Mouse (Mus musculus): Measurements from ENCODE around the gene Oxct1.

Oxct1 gene

GRCm38 (mm10) chr15:4026231-4026773 lies at the start of gene Oxct1:
Gene Oxct1 (plus strand): TSS chr15:4026383.
- DNase-seq, result peak; percentile 91

GRCm38 (mm10) chr15:3978279-3978678 lies 47.9 kb upstream of the Oxct1 start:
- no peak for DNase-seq

GRCm38 (mm10) chr15:3979061-3979848 lies 46.9 kb upstream of the Oxct1 start, which contains the start of gene Fbxo4:
Gene Fbxo4 (minus strand): TSS chr15:3979573.
- DNase-seq, result peak; percentile 90

GRCm38 (mm10) chr15:3979871-3980270 lies 46.3 kb upstream of the Oxct1 start:
- DNase-seq, result no peak

- no peak for DNase-seq
Observed at GRCm38 (mm10) chr15:3982732-3983131, 43.5 kb upstream of the Oxct1 start.

GRCm38 (mm10) chr15:3984876-3985275 lies 41.3 kb upstream of the Oxct1 start:
- no peak for DNase-seq

- no peak for DNase-seq
Observed at GRCm38 (mm10) chr15:3987981-3988380, 38.2 kb upstream of the Oxct1 start.

- no peak for DNase-seq
Observed at GRCm38 (mm10) chr15:3994852-3995447, 31.2 kb upstream of the Oxct1 start.

- peak; percentile 99 for DNase-seq
Observed at GRCm38 (mm10) chr15:3995448-3996266, 30.5 kb upstream of the Oxct1 start, which contains the start of gene AW549877. Gene AW549877 (minus strand): TSS chr15:3995744.

GRCm38 (mm10) chr15:3996267-3997010 lies 29.7 kb upstream of the Oxct1 start:
- DNase-seq, result no peak

GRCm38 (mm10) chr15:3999144-3999543 lies 27.0 kb upstream of the Oxct1 start:
- no peak for DNase-seq

- DNase-seq, result no peak
Observed at GRCm38 (mm10) chr15:4000536-4000935, 25.6 kb upstream of the Oxct1 start.

- no peak for DNase-seq
Observed at GRCm38 (mm10) chr15:4013873-4014272, 12.3 kb upstream of the Oxct1 start.

- DNase-seq, result no peak
Observed at GRCm38 (mm10) chr15:4020711-4021110, 5.5 kb upstream of the Oxct1 start.

GRCm38 (mm10) chr15:4023747-4024146 lies 2.4 kb upstream of the Oxct1 start:
- DNase-seq, result no peak

GRCm38 (mm10) chr15:4024726-4025507 lies 1.3 kb upstream of the Oxct1 start:
- DNase-seq, result no peak

GRCm38 (mm10) chr15:4025508-4025904 lies 677 bp upstream of the Oxct1 start:
- DNase-seq, result no peak

- DNase-seq, result peak; percentile 87
Observed at GRCm38 (mm10) chr15:4026831-4027584, 825 bp downstream of the Oxct1 start.

- DNase-seq, result peak; percentile 45
Observed at GRCm38 (mm10) chr15:4027671-4028410, 1.7 kb downstream of the Oxct1 start.

- DNase-seq, result peak; percentile 46
Observed at GRCm38 (mm10) chr15:4028411-4028700, 2.2 kb downstream of the Oxct1 start.
